20 mouse cellular contexts compared by ENCODE assay signal in the genomic region with DNA sequence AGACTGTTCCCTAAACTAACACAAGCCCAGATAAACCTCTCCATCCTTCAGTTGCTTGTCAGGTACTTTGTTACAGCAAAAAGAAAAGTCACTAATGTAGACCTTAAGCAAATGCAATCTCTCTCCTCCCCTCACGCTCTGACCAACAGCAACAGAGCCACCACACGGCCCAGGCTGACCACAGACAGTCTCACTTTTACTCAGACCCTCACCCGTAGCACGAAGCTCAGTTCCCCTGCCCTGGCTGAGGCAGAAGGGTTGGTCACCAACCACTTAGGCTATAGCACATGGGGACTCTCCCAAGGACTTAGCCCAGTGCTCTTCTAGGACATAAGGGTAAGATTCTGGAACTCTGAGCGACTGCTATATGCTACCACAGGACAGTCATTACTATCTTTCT. TPM values are rescaled to one million over a fixed set of nuclear protein-coding genes. Genes with fewer than 3 reads are reported as not detected.
A peak's percentile ranks its signal among the peaks of the same experiment; 100 is the strongest.
DNase-seq lines count a peak whose midpoint lies in the region; ATAC-seq lines count a peak whose summit lies in the region.
"Had no signal": no experiment of that assay in that cellular context is flagged by ENCODE, and none has a peak within 500 bp of the region (broad histone marks: within the 10 kb centered on the region; RNA-seq: fewer than 3 reads in every experiment).

No protein-coding gene starts in this region.

- H3K27me3 ChIP-seq in heart, embryonic 14.5 days (ENCODE audit: control insufficient read depth, insufficient read depth, low read length): no peaks in the 10 kb centered on the region
- no peaks in the 10 kb centered on the region for H3K27me3 ChIP-seq in heart, embryonic 16.5 days (ENCODE audit: control insufficient read depth, insufficient read depth, low read length)
- H3K27me3 ChIP-seq: embryonic facial prominence, embryonic 12.5 days; forebrain, embryonic 13.5 days; forebrain, embryonic 15.5 days; Patski had no signal

- intact Hi-C loops in heart, postnatal 36 days (cut with DNase I): no loop called here

- no peak overlapping the region for H3K4me2 ChIP-seq in heart, embryonic 14.5 days (ENCODE audit: low read length)
- H3K4me2 ChIP-seq in heart, embryonic 16.5 days (ENCODE audit: low read depth, low read length): no peak overlapping the region
- H3K4me2 ChIP-seq: embryonic facial prominence, embryonic 12.5 days; forebrain, embryonic 13.5 days; forebrain, embryonic 15.5 days had no signal

- no peak overlapping the region for H3K9ac ChIP-seq in heart, embryonic 14.5 days (ENCODE audit: low read length)
- H3K9ac ChIP-seq in heart, embryonic 16.5 days (ENCODE audit: low read length): no peak overlapping the region
- H3K9ac ChIP-seq: embryonic facial prominence, embryonic 12.5 days; forebrain, embryonic 13.5 days; forebrain, embryonic 15.5 days; forebrain, postnatal 0 days had no signal

- no peak overlapping the region for H3K4me3 ChIP-seq in heart, embryonic 14.5 days (ENCODE audit: control insufficient read depth in 1 of 2, insufficient read depth in 1 of 2, low read depth in 1 of 2, low read length in 2 of 2)
- no peak overlapping the region for H3K4me3 ChIP-seq in heart, embryonic 16.5 days (ENCODE audit: low read length)
- H3K4me3 ChIP-seq: embryonic facial prominence, embryonic 10.5 days; embryonic facial prominence, embryonic 12.5 days; forebrain, embryonic 13.5 days; forebrain, embryonic 15.5 days had no signal

- 76% methylated on average over 5 of the region's 5 CpGs for WGBS in heart, embryonic 14.5 days
- 72% methylated on average over 5 of the region's 5 CpGs for WGBS in heart, embryonic 16.5 days

- H3K36me3 ChIP-seq in heart, embryonic 14.5 days (ENCODE audit: control insufficient read depth, insufficient read depth, low read length): peaks cover 50% of the 10 kb centered on the region
- H3K36me3 ChIP-seq in heart, embryonic 16.5 days (ENCODE audit: control insufficient read depth, insufficient read depth): peaks cover 13% of the 10 kb centered on the region

- H3K4me1 ChIP-seq in heart, embryonic 14.5 days (ENCODE audit: control insufficient read depth in 2 of 2, insufficient read depth in 2 of 2, low read length in 2 of 2): peaks cover 17 to 18% of the 10 kb centered on the region in 2 experiments
- peaks cover 28% of the 10 kb centered on the region for H3K4me1 ChIP-seq in heart, embryonic 16.5 days (ENCODE audit: control insufficient read depth, insufficient read depth, low read length)
- H3K4me1 ChIP-seq: embryonic facial prominence, embryonic 10.5 days; embryonic facial prominence, embryonic 12.5 days; forebrain, embryonic 13.5 days; forebrain, embryonic 15.5 days had no signal

- H3K9me3 ChIP-seq in heart, embryonic 14.5 days (ENCODE audit: control insufficient read depth, low read length): no peaks in the 10 kb centered on the region
- H3K9me3 ChIP-seq in heart, embryonic 16.5 days (replicated peaks; ENCODE audit: control insufficient read depth, low read length): no peaks in the 10 kb centered on the region
- H3K9me3 ChIP-seq: embryonic facial prominence, embryonic 10.5 days; embryonic facial prominence, embryonic 12.5 days; forebrain, embryonic 13.5 days; forebrain, embryonic 15.5 days; G1E had no signal

- DNase-seq in heart, adult 18-20 months: no peak
- no peak for DNase-seq in heart, postnatal 36 days
- peak; percentile 61 for DNase-seq in A20 (ENCODE audit: low read depth, low spot score)
- no peak for DNase-seq in kidney, adult 18-20 months
- DNase-seq: adrenal gland, adult 8-10 months; adrenal gland, postnatal 14 days; adrenal gland, postnatal 36 days; cerebellum, adult 11-12 months; cerebellum, adult 2 months; cerebellum, adult 9-10 months; forebrain, postnatal 0 days had no signal

- H3K27ac ChIP-seq in heart, embryonic 14.5 days (replicated peaks in 1 of 2; ENCODE audit: control insufficient read depth in 1 of 2, insufficient read depth in 1 of 2, low read depth in 2 of 2, low read length in 2 of 2): peak overlapping the region; percentile 34 to 35; a peak in 2 of 4 replicates
- peak overlapping the region; percentile 81 for H3K27ac ChIP-seq in heart, embryonic 16.5 days (ENCODE audit: low read length)
- H3K27ac ChIP-seq: embryonic facial prominence, embryonic 10.5 days; embryonic facial prominence, embryonic 12.5 days; forebrain, embryonic 13.5 days; forebrain, embryonic 15.5 days had no signal

- no peak for ATAC-seq in heart, embryonic 14.5 days (ENCODE audit: insufficient number of reproducible peaks, insufficient read depth, low FRiP score, low read depth)
- no peak for ATAC-seq in heart, embryonic 16.5 days (replicated peaks; ENCODE audit: extremely low read depth, insufficient read depth, low FRiP score)
- ATAC-seq: activated CD4-positive, CD25-positive, alpha-beta regulatory T cell, adult 4 months; forebrain, embryonic 13.5 days; forebrain, embryonic 15.5 days; forebrain, postnatal 0 days; Patski had no signal

RNA-seq across cellular contexts. Expression of a gene that starts 11.4 kb away (rescaled TPM):
- 7.2 and 7.6 TPM in 2 replicates for polyA plus RNA-seq in heart, embryonic 14.5 days (2014; fragmentation: Nextera tagmentation; extraction: Ambion mirVana)
- 1 to 10 TPM; 5.5 to 7.3 TPM for total RNA-seq in heart, adult 18-20 months (2021)
- polyA plus RNA-seq in heart, embryonic 16.5 days (2015; fragmentation: Nextera tagmentation; extraction: Ambion mirVana): 6.7 and 7.2 TPM in 2 replicates
- total RNA-seq in heart, postnatal 36 days (2021): 1 to 10 TPM; 6.1 to 6.6 TPM

RNA-seq across cellular contexts. Expression of a gene that starts 27.7 kb away (rescaled TPM):
- 3.0 and 3.3 TPM in 2 replicates for polyA plus RNA-seq in heart, embryonic 14.5 days (2014; fragmentation: Nextera tagmentation; extraction: Ambion mirVana)
- total RNA-seq in heart, adult 18-20 months (2021): 1 to 10 TPM; 1.7 to 3.1 TPM
- polyA plus RNA-seq in heart, embryonic 16.5 days (2015; fragmentation: Nextera tagmentation; extraction: Ambion mirVana): 3.3 TPM in 2 replicates
- total RNA-seq in heart, postnatal 36 days (2021): 1 to 10 TPM; 1.1 to 1.4 TPM
- polyA plus RNA-seq: activated CD4-positive, CD25-positive, alpha-beta regulatory T cell, adult 4 months; G1E had no signal
